Mouse (Mus musculus): ENCODE data around the gene Jph3. TPM values are rescaled to one million over a fixed set of nuclear protein-coding genes. Genes with fewer than 3 reads are reported as not detected.

Jph3 gene
- total RNA-seq, 2 experiments from 2014 or later, result not detected

GRCm38 (mm10) chr8:121808032-121808431 lies 78.6 kb downstream of the Jph3 start:
- TF ChIP-seq CTCF (IDR thresholded peaks at IDR 0.05), result no peak
- H3K4me3 ChIP-seq, result no peak overlapping the region
- DNase-seq, result no peak
- intact Hi-C loops (cut with DNase I), result no loop called here
- H3K27ac ChIP-seq, result no peak overlapping the region

DNA sequence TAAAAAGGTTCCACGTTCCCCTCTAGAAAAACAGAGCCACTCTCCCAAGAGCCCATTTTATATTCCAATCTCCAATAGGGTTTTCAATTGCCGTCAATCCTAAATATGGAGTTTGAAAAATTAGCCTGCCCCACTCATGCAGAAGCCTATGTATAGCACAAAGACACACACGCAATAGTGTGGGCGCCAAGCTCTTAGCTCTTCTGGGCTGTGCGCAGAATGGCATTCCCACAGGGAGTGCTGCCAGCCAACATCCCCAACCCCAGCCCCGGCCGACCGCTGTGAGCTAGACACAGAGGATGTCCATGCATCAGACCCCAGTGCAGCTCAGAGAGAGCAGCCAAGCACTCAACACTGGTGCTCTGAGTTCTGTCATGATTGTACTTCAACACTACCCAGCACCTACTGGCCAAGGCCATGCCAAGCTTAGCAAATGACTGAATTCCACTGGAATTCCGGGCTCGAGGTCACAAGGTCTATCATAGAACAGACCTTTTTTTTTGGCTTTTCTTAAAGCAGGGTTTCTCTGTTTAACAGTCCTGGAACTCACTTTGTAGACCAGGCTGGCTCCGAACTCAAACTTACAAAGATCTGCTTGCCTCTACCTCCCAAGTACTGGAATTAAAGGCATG lies 80.2 kb downstream of the Jph3 start:
- intact Hi-C loops (cut with DNase I), result no loop called here
- H3K4me3 ChIP-seq, result no peak overlapping the region
- H3K27ac ChIP-seq, result no peak overlapping the region
- TF ChIP-seq CTCF (IDR thresholded peaks at IDR 0.05), result no peak
- no peak for DNase-seq

- Histone ChIP-seq H3K27ac (no peak overlapping the region), H3K4me3 (no peak overlapping the region)
- intact Hi-C loops (cut with DNase I), result no loop called here
- no peak for TF ChIP-seq CTCF (IDR thresholded peaks at IDR 0.05)
- DNase-seq, result no peak
These were observed 82.1 kb downstream of the Jph3 start for GRCm38 (mm10) chr8:121811502-121811901.

- DNase-seq, result peak; percentile 39
- H3K4me3 ChIP-seq, result no peak overlapping the region
- intact Hi-C loops (cut with DNase I), result no loop called here
- no peak for TF ChIP-seq CTCF (IDR thresholded peaks at IDR 0.05)
- H3K27ac ChIP-seq, result no peak overlapping the region
These were observed 82.6 kb downstream of the Jph3 start for GRCm38 (mm10) chr8:121811931-121812570.

DNA sequence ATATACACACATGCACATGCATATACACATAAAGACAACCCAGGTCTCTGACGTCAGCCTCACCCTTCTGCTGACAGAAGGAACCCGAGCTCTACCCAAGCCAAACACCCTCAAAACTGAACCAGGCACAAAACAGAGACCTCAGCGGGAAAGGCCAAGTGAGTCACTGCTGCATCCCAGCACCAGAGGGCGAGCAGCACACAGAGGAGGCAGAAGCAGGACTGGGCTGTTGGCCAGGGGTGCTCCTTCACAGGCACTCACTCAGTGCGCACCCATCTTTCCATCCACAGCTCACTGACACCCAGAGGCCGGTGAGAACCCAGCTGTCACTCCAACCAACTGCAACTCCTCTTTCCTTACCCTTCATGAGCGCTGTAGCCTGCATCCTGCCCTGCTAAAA lies 88.8 kb downstream of the Jph3 start:
- Histone ChIP-seq H3K4me3 (no peak overlapping the region), H3K27ac (no peak overlapping the region)
- no peak for DNase-seq
- no peak for TF ChIP-seq CTCF (IDR thresholded peaks at IDR 0.05)
- intact Hi-C loops (cut with DNase I), result no loop called here

DNA sequence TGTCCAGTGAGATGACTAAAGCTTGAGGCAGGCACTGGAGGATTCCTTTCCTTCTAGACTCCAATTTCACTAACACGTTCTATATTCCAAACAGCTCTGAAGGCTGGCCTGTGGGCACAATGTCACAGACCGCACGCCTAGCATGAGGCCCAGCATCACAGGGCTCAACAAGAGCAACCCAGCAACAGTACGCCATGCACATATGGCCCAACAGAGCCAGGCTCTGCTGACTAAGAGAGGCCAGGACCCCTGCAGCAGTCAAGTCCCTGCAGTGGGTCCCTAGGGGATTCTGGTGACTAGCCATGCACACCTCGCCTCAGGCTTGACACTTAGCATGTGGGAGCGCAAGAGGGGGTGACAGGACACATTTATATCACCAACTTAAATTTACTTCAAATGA lies 91.4 kb downstream of the Jph3 start:
- H3K27ac ChIP-seq, result no peak overlapping the region
- intact Hi-C loops (cut with DNase I), result no loop called here
- TF ChIP-seq CTCF (IDR thresholded peaks at IDR 0.05), result no peak
- no peak for DNase-seq
- H3K4me3 ChIP-seq, result no peak overlapping the region

GRCm38 (mm10) chr8:121821320-121821719 lies 91.9 kb downstream of the Jph3 start:
- H3K27ac ChIP-seq, result no peak overlapping the region
- intact Hi-C loops (cut with DNase I), result no loop called here
- TF ChIP-seq CTCF (IDR thresholded peaks at IDR 0.05), result no peak
- H3K4me3 ChIP-seq, result no peak overlapping the region
- DNase-seq, result no peak

- no peak for DNase-seq
- H3K27ac ChIP-seq, result no peak overlapping the region
- no peak for TF ChIP-seq CTCF (IDR thresholded peaks at IDR 0.05)
- intact Hi-C loops (cut with DNase I), result no loop called here
- H3K4me3 ChIP-seq, result no peak overlapping the region
These were observed 92.3 kb downstream of the Jph3 start for GRCm38 (mm10) chr8:121821770-121822169.

- Histone ChIP-seq H3K27ac (no peak overlapping the region), H3K4me3 (no peak overlapping the region)
- no peak for DNase-seq
- no peak for TF ChIP-seq CTCF (IDR thresholded peaks at IDR 0.05)
- intact Hi-C loops (cut with DNase I), result no loop called here
These were observed 98.3 kb downstream of the Jph3 start for GRCm38 (mm10) chr8:121827726-121828125.

- no peak for DNase-seq
- no peak for TF ChIP-seq CTCF (IDR thresholded peaks at IDR 0.05)
- H3K4me3 ChIP-seq, result peak overlapping the region; percentile 99
- intact Hi-C loops (cut with DNase I), result no loop called here
- no peak overlapping the region for H3K27ac ChIP-seq
These were observed 99.1 kb downstream of the Jph3 start for GRCm38 (mm10) chr8:121828376-121829023.

- H3K4me3 ChIP-seq, result peak within 1 kb of the TSS; percentile 99
- no peak for TF ChIP-seq CTCF (IDR thresholded peaks at IDR 0.05)
- DNase-seq, result peak; percentile 90
- intact Hi-C loops (cut with DNase I), result no loop called here
- peak within 1 kb of the TSS; percentile 86 for H3K27ac ChIP-seq
These were observed 99.8 kb downstream of the Jph3 start, which contains the start of gene Klhdc4 for GRCm38 (mm10) chr8:121829048-121829776. Klhdc4 (minus strand) TSS chr8:121829569.

DNA sequence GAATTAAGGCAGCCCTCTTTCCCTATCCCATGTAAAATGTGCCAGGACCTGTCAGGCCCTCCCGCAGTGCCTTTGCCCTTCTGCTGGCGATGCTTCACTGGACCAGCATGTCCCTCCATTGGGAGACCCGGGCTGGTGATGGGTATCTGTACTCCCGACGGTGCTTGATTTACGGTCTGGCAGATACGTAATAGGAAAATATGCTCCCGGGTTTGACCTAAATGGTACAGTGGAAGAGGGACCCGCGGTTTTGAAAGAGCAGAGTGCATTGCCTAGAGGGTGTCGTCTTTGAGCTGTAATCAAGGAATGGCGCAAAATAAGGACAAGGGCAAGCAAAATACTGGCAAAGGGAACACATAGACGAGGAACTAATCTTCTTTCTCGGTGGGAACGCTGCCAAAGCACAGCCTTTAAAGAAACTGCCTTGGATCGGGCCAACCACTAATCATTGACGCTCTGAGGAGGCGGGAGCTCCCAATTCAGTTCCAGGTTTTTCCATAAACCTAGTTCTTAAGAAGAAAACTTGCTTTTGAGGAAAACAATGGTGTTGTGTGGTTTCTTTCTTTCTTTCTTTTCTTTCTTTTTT lies 100.4 kb downstream of the Jph3 start:
- no peak for TF ChIP-seq CTCF (IDR thresholded peaks at IDR 0.05)

More for the DNA sequence above, 100.4 kb downstream of the Jph3 start:
- DNase-seq, result no peak
- H3K4me3 ChIP-seq, result peak overlapping the region; percentile 99
- peak overlapping the region; percentile 86 for H3K27ac ChIP-seq
- intact Hi-C loops (cut with DNase I), result no loop called here

Data from gastrocnemius, adult 2 months (tissue).